Mouse (Mus musculus): ENCODE measurements at regions not wholly inside any gene's neighbourhood (a gene's known extent, or its start where the extent isn't known, plus 50 kb on each side); places are given as distances from the start of the nearest gene placed in this dataset.

DNA sequence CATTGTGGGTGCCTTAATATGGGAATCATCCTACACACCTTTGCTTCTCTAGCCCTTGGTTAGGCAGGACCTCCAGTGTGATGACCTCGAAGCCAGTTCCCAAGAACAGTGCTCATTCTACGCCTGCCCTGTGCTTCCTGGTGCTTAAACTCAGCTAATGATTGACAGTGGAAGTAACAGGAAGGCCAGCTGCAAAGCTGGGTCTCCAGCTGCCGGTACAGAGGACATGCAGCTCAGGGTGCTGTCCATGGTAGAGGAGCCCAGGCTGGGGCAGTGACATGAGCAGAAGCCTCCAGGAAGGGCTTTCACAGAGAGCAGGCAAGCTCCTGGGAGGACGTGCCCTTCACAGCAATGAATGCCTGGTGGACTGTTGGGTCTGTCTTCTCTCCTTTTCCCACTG is 293.6 kb downstream of the 3100002H09Rik start:
- no peak for TF ChIP-seq CTCF (IDR thresholded peaks at IDR 0.05; ENCODE audit: control insufficient read depth, insufficient read depth, insufficient read length)
- no peak for TF ChIP-seq MAX (IDR thresholded peaks at IDR 0.05)
- TF ChIP-seq USF1 (IDR thresholded peaks at IDR 0.05; ENCODE audit: low read depth), result no peak
- no peak for TF ChIP-seq FOSL1 (IDR thresholded peaks at IDR 0.05; ENCODE audit: insufficient read depth, low read length, poor library complexity, severe bottlenecking)
- TF ChIP-seq MYOG (IDR thresholded peaks at IDR 0.05; ENCODE audit: control insufficient read depth, extremely low read depth, insufficient read length), result no peak
- no peak for TF ChIP-seq CEBPB (IDR thresholded peaks at IDR 0.05; ENCODE audit: low read depth)
- no peak for TF ChIP-seq MYOD1 (IDR thresholded peaks at IDR 0.05; ENCODE audit: control insufficient read depth, insufficient read length, low read depth)

All from C2C12 (cell line).